Mouse (Mus musculus): ENCODE measurements around the gene Slc25a13. TPM values are rescaled to one million over a fixed set of nuclear protein-coding genes. Genes with fewer than 3 reads are reported as not detected.

Slc25a13 gene
- polyA plus RNA-seq, 1 experiment from 2014 or later = 58.7 TPM

GRCm38 (mm10) chr6:6027664-6028063, 189.3 kb downstream of the Slc25a13 start:
- H3K36me3 ChIP-seq (ENCODE audit: control insufficient read depth, insufficient read depth) = no peaks in the 10 kb centered on the region
- no peak for ATAC-seq (ENCODE audit: low read depth)
- 72% methylated on average over 6 of the region's 6 CpGs for WGBS (ENCODE audit: insufficient replicate concordance)
- no peak overlapping the region for H3K9ac ChIP-seq (ENCODE audit: low read depth, low read length)
- no peaks in the 10 kb centered on the region for H3K4me1 ChIP-seq (ENCODE audit: control insufficient read depth, low read depth, low read length)
- H3K4me2 ChIP-seq (ENCODE audit: low read depth, low read length) = no peak overlapping the region
- H3K9me3 ChIP-seq (replicated peaks; ENCODE audit: control insufficient read depth, low read length) = no peaks in the 10 kb centered on the region
- no peak overlapping the region for H3K4me3 ChIP-seq (ENCODE audit: low read depth, low read length)
- no peak overlapping the region for H3K27ac ChIP-seq (ENCODE audit: low read length)
- no peaks in the 10 kb centered on the region for H3K27me3 ChIP-seq (ENCODE audit: control insufficient read depth, insufficient read depth, low read depth, low read length)

GRCm38 (mm10) chr6:6023976-6024375, 193.0 kb downstream of the Slc25a13 start:
- WGBS (ENCODE audit: insufficient replicate concordance) = 45% methylated on average over 6 of the region's 6 CpGs
- no peak for ATAC-seq (ENCODE audit: low read depth)
- no peak overlapping the region for H3K27ac ChIP-seq (ENCODE audit: low read length)

GRCm38 (mm10) chr6:6016931-6017330, 200.0 kb downstream of the Slc25a13 start:
- 59% methylated on average over 9 of the region's 9 CpGs for WGBS (ENCODE audit: insufficient replicate concordance)
- H3K4me1 ChIP-seq (ENCODE audit: control insufficient read depth, low read depth, low read length) = no peaks in the 10 kb centered on the region
- no peaks in the 10 kb centered on the region for H3K9me3 ChIP-seq (replicated peaks; ENCODE audit: control insufficient read depth, low read length)
- H3K4me2 ChIP-seq (ENCODE audit: low read depth, low read length) = no peak overlapping the region
- no peak for ATAC-seq (ENCODE audit: low read depth)
- H3K36me3 ChIP-seq (ENCODE audit: control insufficient read depth, insufficient read depth) = no peaks in the 10 kb centered on the region
- no peak overlapping the region for H3K4me3 ChIP-seq (ENCODE audit: low read depth, low read length)
- H3K9ac ChIP-seq (ENCODE audit: low read depth, low read length) = no peak overlapping the region
- H3K27me3 ChIP-seq (ENCODE audit: control insufficient read depth, insufficient read depth, low read depth, low read length) = no peaks in the 10 kb centered on the region
- no peak overlapping the region for H3K27ac ChIP-seq (ENCODE audit: low read length)

More at GRCm38 (mm10) chr6:6023976-6024375, 193.0 kb downstream of the Slc25a13 start:
- no peaks in the 10 kb centered on the region for H3K36me3 ChIP-seq (ENCODE audit: control insufficient read depth, insufficient read depth)
- no peaks in the 10 kb centered on the region for H3K27me3 ChIP-seq (ENCODE audit: control insufficient read depth, insufficient read depth, low read depth, low read length)
- no peak overlapping the region for H3K4me3 ChIP-seq (ENCODE audit: low read depth, low read length)
- H3K4me1 ChIP-seq (ENCODE audit: control insufficient read depth, low read depth, low read length) = no peaks in the 10 kb centered on the region
- no peak overlapping the region for H3K4me2 ChIP-seq (ENCODE audit: low read depth, low read length)
- no peak overlapping the region for H3K9ac ChIP-seq (ENCODE audit: low read depth, low read length)
- H3K9me3 ChIP-seq (replicated peaks; ENCODE audit: control insufficient read depth, low read length) = no peaks in the 10 kb centered on the region

GRCm38 (mm10) chr6:6015616-6016015, 201.4 kb downstream of the Slc25a13 start:
- Histone ChIP-seq H3K4me3 (ENCODE audit: low read depth, low read length) (no peak overlapping the region), H3K27ac (ENCODE audit: low read length) (no peak overlapping the region), H3K4me1 (ENCODE audit: control insufficient read depth, low read depth, low read length) (no peaks in the 10 kb centered on the region), H3K36me3 (ENCODE audit: control insufficient read depth, insufficient read depth) (no peaks in the 10 kb centered on the region), H3K4me2 (ENCODE audit: low read depth, low read length) (no peak overlapping the region), H3K9ac (ENCODE audit: low read depth, low read length) (no peak overlapping the region), H3K27me3 (ENCODE audit: control insufficient read depth, insufficient read depth, low read depth, low read length) (no peaks in the 10 kb centered on the region), H3K9me3 (replicated peaks; ENCODE audit: control insufficient read depth, low read length) (no peaks in the 10 kb centered on the region)
- WGBS (ENCODE audit: insufficient replicate concordance) = 31% methylated on average over 15 of the region's 15 CpGs
- ATAC-seq (ENCODE audit: low read depth) = no peak

GRCm38 (mm10) chr6:6011364-6011763, 205.6 kb downstream of the Slc25a13 start:
- Histone ChIP-seq H3K4me2 (ENCODE audit: low read depth, low read length) (no peak overlapping the region), H3K27ac (ENCODE audit: low read length) (no peak overlapping the region), H3K36me3 (ENCODE audit: control insufficient read depth, insufficient read depth) (no peaks in the 10 kb centered on the region), H3K4me1 (ENCODE audit: control insufficient read depth, low read depth, low read length) (no peaks in the 10 kb centered on the region), H3K27me3 (ENCODE audit: control insufficient read depth, insufficient read depth, low read depth, low read length) (no peaks in the 10 kb centered on the region), H3K9ac (ENCODE audit: low read depth, low read length) (no peak overlapping the region), H3K4me3 (ENCODE audit: low read depth, low read length) (no peak overlapping the region), H3K9me3 (replicated peaks; ENCODE audit: control insufficient read depth, low read length) (no peaks in the 10 kb centered on the region)
- no peak for ATAC-seq (ENCODE audit: low read depth)
- WGBS (ENCODE audit: insufficient replicate concordance) = 52% methylated on average over 2 of the region's 2 CpGs

- peak; percentile 32 for ATAC-seq (ENCODE audit: low read depth)
- Histone ChIP-seq H3K27me3 (ENCODE audit: control insufficient read depth, insufficient read depth, low read depth, low read length) (peaks cover 2% of the 10 kb centered on the region; the same call in 1 of the 2 replicates), H3K9me3 (replicated peaks; ENCODE audit: control insufficient read depth, low read length) (no peaks in the 10 kb centered on the region), H3K4me3 (ENCODE audit: low read depth, low read length) (peak overlapping the region; percentile 57), H3K36me3 (ENCODE audit: control insufficient read depth, insufficient read depth) (no peaks in the 10 kb centered on the region), H3K4me2 (ENCODE audit: low read depth, low read length) (peak overlapping the region; percentile 76), H3K27ac (ENCODE audit: low read length) (no peak overlapping the region), H3K4me1 (ENCODE audit: control insufficient read depth, low read depth, low read length) (no peaks in the 10 kb centered on the region), H3K9ac (ENCODE audit: low read depth, low read length) (peak overlapping the region; percentile 31; the same call in 1 of the 2 replicates)
- 5% methylated on average over 42 of the region's 42 CpGs for WGBS (ENCODE audit: insufficient replicate concordance)
Observed at GRCm38 (mm10) chr6:6005762-6006431, 211.1 kb downstream of the Slc25a13 start.

GRCm38 (mm10) chr6:6004756-6005485, 212.1 kb downstream of the Slc25a13 start:
- Histone ChIP-seq H3K36me3 (ENCODE audit: control insufficient read depth, insufficient read depth) (no peaks in the 10 kb centered on the region), H3K4me1 (ENCODE audit: control insufficient read depth, low read depth, low read length) (no peaks in the 10 kb centered on the region), H3K27me3 (ENCODE audit: control insufficient read depth, insufficient read depth, low read depth, low read length) (peaks cover 2% of the 10 kb centered on the region; the same call in 1 of the 2 replicates), H3K4me3 (ENCODE audit: low read depth, low read length) (no peak overlapping the region), H3K27ac (ENCODE audit: low read length) (no peak overlapping the region), H3K9me3 (replicated peaks; ENCODE audit: control insufficient read depth, low read length) (no peaks in the 10 kb centered on the region), H3K9ac (ENCODE audit: low read depth, low read length) (no peak overlapping the region), H3K4me2 (ENCODE audit: low read depth, low read length) (0 out of 2 replicates have a peak overlapping the region, but pooled peaks have one; percentile 76)
- 50% methylated on average over 12 of the region's 12 CpGs for WGBS (ENCODE audit: insufficient replicate concordance)
- no peak for ATAC-seq (ENCODE audit: low read depth)

- H3K4me2 ChIP-seq (ENCODE audit: low read depth, low read length) = no peak overlapping the region
- peaks cover 2% of the 10 kb centered on the region; the same call in 1 of the 2 replicates for H3K27me3 ChIP-seq (ENCODE audit: control insufficient read depth, insufficient read depth, low read depth, low read length)
- no peak overlapping the region for H3K4me3 ChIP-seq (ENCODE audit: low read depth, low read length)
- ATAC-seq (ENCODE audit: low read depth) = no peak
- H3K4me1 ChIP-seq (ENCODE audit: control insufficient read depth, low read depth, low read length) = no peaks in the 10 kb centered on the region
- no peaks in the 10 kb centered on the region for H3K36me3 ChIP-seq (ENCODE audit: control insufficient read depth, insufficient read depth)
- no peaks in the 10 kb centered on the region for H3K9me3 ChIP-seq (replicated peaks; ENCODE audit: control insufficient read depth, low read length)
- no peak overlapping the region for H3K9ac ChIP-seq (ENCODE audit: low read depth, low read length)
- H3K27ac ChIP-seq (ENCODE audit: low read length) = no peak overlapping the region
- 61% methylated on average over 3 of the region's 3 CpGs for WGBS (ENCODE audit: insufficient replicate concordance)
Observed at GRCm38 (mm10) chr6:6002061-6002460, 214.9 kb downstream of the Slc25a13 start.

GRCm38 (mm10) chr6:5997535-5997934, 219.4 kb downstream of the Slc25a13 start:
- no peak overlapping the region for H3K4me3 ChIP-seq (ENCODE audit: low read depth, low read length)
- no peak overlapping the region for H3K4me2 ChIP-seq (ENCODE audit: low read depth, low read length)
- H3K27ac ChIP-seq (ENCODE audit: low read length) = no peak overlapping the region
- H3K36me3 ChIP-seq (ENCODE audit: control insufficient read depth, insufficient read depth) = no peaks in the 10 kb centered on the region
- no peaks in the 10 kb centered on the region for H3K9me3 ChIP-seq (replicated peaks; ENCODE audit: control insufficient read depth, low read length)
- WGBS (ENCODE audit: insufficient replicate concordance) = 35% methylated on average over 6 of the region's 6 CpGs
- no peaks in the 10 kb centered on the region for H3K4me1 ChIP-seq (ENCODE audit: control insufficient read depth, low read depth, low read length)
- no peaks in the 10 kb centered on the region for H3K27me3 ChIP-seq (ENCODE audit: control insufficient read depth, insufficient read depth, low read depth, low read length)
- no peak for ATAC-seq (ENCODE audit: low read depth)
- H3K9ac ChIP-seq (ENCODE audit: low read depth, low read length) = no peak overlapping the region
